ENCODE assay signal across 20 mouse cellular contexts in genomic region chr14:61137410-61137809, GRCm38 (mm10). TPM values are rescaled to one million over a fixed set of nuclear protein-coding genes. Genes with fewer than 3 reads are reported as not detected.
DNase-seq lines count a peak whose midpoint lies in the region; ATAC-seq and TF ChIP-seq lines count a peak whose summit lies in the region.
"Had no signal": no experiment of that assay in that cellular context is flagged by ENCODE, and none has a peak within 500 bp of the region (broad histone marks: within the 10 kb centered on the region; RNA-seq: fewer than 3 reads in every experiment).

No protein-coding gene starts in this region.

- DNase-seq in heart, embryonic 10.5 days (ENCODE audit: low spot score): peak; percentile 54
- DNase-seq in heart, postnatal 25 days (ENCODE audit: low spot score): no peak
- peak; percentile 30 for DNase-seq in mesoderm, embryonic 11.5 days (ENCODE audit: low read depth, low spot score)
- DNase-seq in frontal cortex, postnatal 10 days (ENCODE audit: low spot score in 2 of 2): no peak
- DNase-seq in kidney, adult 18-20 months: no peak
- DNase-seq: adrenal gland, adult 2 months; cerebellum, adult 11 months; cerebellum, postnatal 10 days; forebrain, postnatal 0 days; gastrocnemius, postnatal 36 days; kidney, postnatal 25 days; layer of hippocampus, postnatal 36 days; lung, adult 2 months; lung, postnatal 14 days; thymus, adult 2 months had no signal

- no peaks in the 10 kb centered on the region for H3K9me3 ChIP-seq in heart, embryonic 10.5 days
- H3K9me3 ChIP-seq in midbrain, embryonic 13.5 days: no peaks in the 10 kb centered on the region
- H3K9me3 ChIP-seq in midbrain, embryonic 16.5 days (replicated peaks; ENCODE audit: control insufficient read depth, low read length, poor library complexity, severe bottlenecking): no peaks in the 10 kb centered on the region
- H3K9me3 ChIP-seq: limb, embryonic 12.5 days; liver, embryonic 12.5 days had no signal

- H3K36me3 ChIP-seq in heart, embryonic 10.5 days: no peaks in the 10 kb centered on the region
- no peaks in the 10 kb centered on the region for H3K36me3 ChIP-seq in midbrain, embryonic 13.5 days
- no peaks in the 10 kb centered on the region for H3K36me3 ChIP-seq in midbrain, embryonic 16.5 days (ENCODE audit: control insufficient read depth, insufficient read depth, low read length)
- H3K36me3 ChIP-seq in C2C12 (ENCODE audit: control insufficient read depth, insufficient read depth): no peaks in the 10 kb centered on the region
- H3K36me3 ChIP-seq: limb, embryonic 12.5 days; liver, embryonic 12.5 days had no signal

- no peaks in the 10 kb centered on the region for H3K79me3 ChIP-seq in C2C12 (ENCODE audit: low read depth)

- ATAC-seq in midbrain, embryonic 13.5 days: 0 out of 2 replicates have a peak, but pooled peaks have one; percentile 25
- ATAC-seq in midbrain, embryonic 16.5 days: no peak
- ATAC-seq: liver, embryonic 12.5 days had no signal

- no peak overlapping the region for H3K4me2 ChIP-seq in midbrain, embryonic 13.5 days (replicated peaks)
- no peak overlapping the region; the same call in 1 of the 2 replicates for H3K4me2 ChIP-seq in midbrain, embryonic 16.5 days (ENCODE audit: low read length)
- H3K4me2 ChIP-seq: liver, embryonic 12.5 days had no signal

- no peak for TF ChIP-seq CTCF in C2C12 (IDR thresholded peaks at IDR 0.05; ENCODE audit: control insufficient read depth, insufficient read depth, insufficient read length)

- intact Hi-C loops in heart, postnatal 25 days (cut with DNase I): loop anchor here (5.0 kb wide), 1 partner anchor 35 kb away; no protein-coding TSS in a partner anchor

- peaks cover 4% of the 10 kb centered on the region; the same call in 1 of the 2 replicates for H3K4me1 ChIP-seq in heart, embryonic 10.5 days
- peaks cover 12% of the 10 kb centered on the region; the same call in 1 of the 2 replicates for H3K4me1 ChIP-seq in midbrain, embryonic 13.5 days (replicated peaks)
- peaks cover 9% of the 10 kb centered on the region for H3K4me1 ChIP-seq in midbrain, embryonic 16.5 days (ENCODE audit: control insufficient read depth, insufficient read depth, low read length)
- H3K4me1 ChIP-seq: limb, embryonic 12.5 days; liver, embryonic 12.5 days had no signal

- H3ac ChIP-seq in C2C12 (ENCODE audit: control insufficient read depth, insufficient read length, low read depth): no peak overlapping the region

- H3K9ac ChIP-seq in midbrain, embryonic 13.5 days (replicated peaks): no peak overlapping the region
- no peak overlapping the region for H3K9ac ChIP-seq in midbrain, embryonic 16.5 days (ENCODE audit: low read depth, low read length)
- H3K9ac ChIP-seq: liver, embryonic 12.5 days had no signal

- no peak overlapping the region for H3K27ac ChIP-seq in heart, embryonic 10.5 days
- H3K27ac ChIP-seq in midbrain, embryonic 13.5 days: no peak overlapping the region
- no peak overlapping the region for H3K27ac ChIP-seq in midbrain, embryonic 16.5 days (ENCODE audit: low read length)
- H3K27ac ChIP-seq: limb, embryonic 12.5 days; liver, embryonic 12.5 days had no signal

- H3K79me2 ChIP-seq in C2C12 (ENCODE audit: control insufficient read depth, insufficient read depth): no peaks in the 10 kb centered on the region

- WGBS in heart, embryonic 10.5 days: 75% methylated on average over 5 of the region's 5 CpGs
- 76% methylated on average over 5 of the region's 5 CpGs for WGBS in midbrain, embryonic 13.5 days
- 70% methylated on average over 5 of the region's 5 CpGs for WGBS in midbrain, embryonic 16.5 days

- peaks cover 22% of the 10 kb centered on the region for H3K27me3 ChIP-seq in heart, embryonic 10.5 days (ENCODE audit: insufficient read depth, poor library complexity, severe bottlenecking)
- H3K27me3 ChIP-seq in midbrain, embryonic 13.5 days: 0 out of 2 replicates have a peak, but pooled peaks cover 3% of the 10 kb centered on the region
- no peaks in the 10 kb centered on the region for H3K27me3 ChIP-seq in midbrain, embryonic 16.5 days (ENCODE audit: control insufficient read depth, insufficient read depth, low read depth, low read length)
- no peaks in the 10 kb centered on the region for H3K27me3 ChIP-seq in C2C12 (ENCODE audit: control insufficient read depth, insufficient read depth, insufficient read length)

- H3K4me3 ChIP-seq in heart, embryonic 10.5 days: no peak overlapping the region
- H3K4me3 ChIP-seq in midbrain, embryonic 13.5 days (replicated peaks): no peak overlapping the region
- no peak overlapping the region for H3K4me3 ChIP-seq in midbrain, embryonic 16.5 days (ENCODE audit: low read depth, low read length)
- H3K4me3 ChIP-seq in C2C12 (ENCODE audit: insufficient read depth, poor library complexity, severe bottlenecking): no peak overlapping the region
- H3K4me3 ChIP-seq: liver, embryonic 12.5 days had no signal

TF ChIP-seq in C2C12, 6 proteins besides CTCF, POLR2A, EP300 and RAD21:
- no peak for TF ChIP-seq MYOG (IDR thresholded peaks at IDR 0.05; ENCODE audit: control insufficient read depth, extremely low read depth, insufficient read length)
- peak; percentile 34 for TF ChIP-seq FOSL1 (IDR thresholded peaks at IDR 0.05; ENCODE audit: insufficient read depth, low read length, poor library complexity, severe bottlenecking)
- TF ChIP-seq CEBPB (IDR thresholded peaks at IDR 0.05; ENCODE audit: low read depth): peak; percentile 45
- no peak for TF ChIP-seq MAX (IDR thresholded peaks at IDR 0.05)
TF ChIP-seq in C2C12: peak in this region for 2.

RNA-seq across cellular contexts. Expression of gene Sacs, which starts 0.8 kb away (rescaled TPM):
- 2.8 and 3.8 TPM in 2 replicates for polyA plus RNA-seq in heart, embryonic 10.5 days (2016; fragmentation: Nextera tagmentation; extraction: Ambion mirVana)
- 10 to 100 TPM; 32.1 to 32.9 TPM for total RNA-seq in heart, postnatal 25 days (2021)
- polyA plus RNA-seq in midbrain, embryonic 13.5 days (2015; fragmentation: Nextera tagmentation; extraction: Ambion mirVana): 6.5 and 7.3 TPM in 2 replicates
- polyA plus RNA-seq in midbrain, embryonic 16.5 days (2015; fragmentation: Nextera tagmentation; extraction: Ambion mirVana): 7.0 and 7.5 TPM in 2 replicates
- 2.7 TPM for polyA plus RNA-seq in C2C12 (2012; fragmentation: generic; extraction: Trizol)

Comparison
In these comparisons a context has a peak if more than half of its experiments do, and no peak if none do; other contexts are left out.
1. DNase-seq: peak in heart, embryonic 10.5 days (single experiment) and mesoderm, embryonic 11.5 days (single experiment); none in heart, postnatal 25 days (single experiment), frontal cortex, postnatal 10 days (0 of 2) and kidney, adult 18-20 months (single experiment).